Mouse (Mus musculus): ENCODE results near the gene Ell2.

Gene Ell2

GRCm38 (mm10) chr13:75771984-75772730, 65.6 kb downstream of the Ell2 start:
- DNase-seq: no peak

- DNase-seq: no peak
Observed at GRCm38 (mm10) chr13:75775961-75776360, 69.4 kb downstream of the Ell2 start.

- DNase-seq: no peak
Observed at GRCm38 (mm10) chr13:75776692-75777091, 70.1 kb downstream of the Ell2 start.

- DNase-seq: no peak
Observed at GRCm38 (mm10) chr13:75778156-75778555, 71.6 kb downstream of the Ell2 start.

GRCm38 (mm10) chr13:75779169-75779568, 72.6 kb downstream of the Ell2 start:
- DNase-seq: no peak

GRCm38 (mm10) chr13:75780096-75780495, 73.5 kb downstream of the Ell2 start:
- no peak for DNase-seq

- DNase-seq: no peak
Observed at GRCm38 (mm10) chr13:75785726-75786125, 79.2 kb downstream of the Ell2 start.

GRCm38 (mm10) chr13:75786264-75786663, 79.7 kb downstream of the Ell2 start:
- DNase-seq: no peak

GRCm38 (mm10) chr13:75787364-75787763, 80.8 kb downstream of the Ell2 start:
- no peak for DNase-seq

- no peak for DNase-seq
Observed at GRCm38 (mm10) chr13:75788178-75788577, 81.6 kb downstream of the Ell2 start.

GRCm38 (mm10) chr13:75789061-75789834, 82.7 kb downstream of the Ell2 start:
- DNase-seq: no peak

- no peak for DNase-seq
Observed at GRCm38 (mm10) chr13:75790550-75791205, 84.1 kb downstream of the Ell2 start.

GRCm38 (mm10) chr13:75793863-75794629, 87.5 kb downstream of the Ell2 start:
- no peak for DNase-seq

- DNase-seq: peak; percentile 92
Observed at GRCm38 (mm10) chr13:75797369-75798141, 91.0 kb downstream of the Ell2 start.

GRCm38 (mm10) chr13:75798413-75799302, 92.1 kb downstream of the Ell2 start:
- peak; percentile 42 for DNase-seq

GRCm38 (mm10) chr13:75799421-75799820, 92.9 kb downstream of the Ell2 start:
- DNase-seq: no peak

GRCm38 (mm10) chr13:75807969-75808368, 101.4 kb downstream of the Ell2 start:
- no peak for DNase-seq

- no peak for DNase-seq
Observed at GRCm38 (mm10) chr13:75809957-75810356, 103.4 kb downstream of the Ell2 start.

GRCm38 (mm10) chr13:75817183-75817582, 110.6 kb downstream of the Ell2 start:
- no peak for DNase-seq

- DNase-seq: no peak
Observed at GRCm38 (mm10) chr13:75818486-75818885, 111.9 kb downstream of the Ell2 start.
